Mouse (Mus musculus) c-Kit-negative CD71-positive TER-119-positive erythroid progenitor cells, embryonic 14.5 days (primary cell): ENCODE data around the gene Nags.

Experiments
- DNase-seq: peaks from one replicate; pipeline ENCODE4 v3.0.0-alpha.2; 2013; ENCODE audit warnings: low read depth, low spot score

Gene Nags

DNA sequence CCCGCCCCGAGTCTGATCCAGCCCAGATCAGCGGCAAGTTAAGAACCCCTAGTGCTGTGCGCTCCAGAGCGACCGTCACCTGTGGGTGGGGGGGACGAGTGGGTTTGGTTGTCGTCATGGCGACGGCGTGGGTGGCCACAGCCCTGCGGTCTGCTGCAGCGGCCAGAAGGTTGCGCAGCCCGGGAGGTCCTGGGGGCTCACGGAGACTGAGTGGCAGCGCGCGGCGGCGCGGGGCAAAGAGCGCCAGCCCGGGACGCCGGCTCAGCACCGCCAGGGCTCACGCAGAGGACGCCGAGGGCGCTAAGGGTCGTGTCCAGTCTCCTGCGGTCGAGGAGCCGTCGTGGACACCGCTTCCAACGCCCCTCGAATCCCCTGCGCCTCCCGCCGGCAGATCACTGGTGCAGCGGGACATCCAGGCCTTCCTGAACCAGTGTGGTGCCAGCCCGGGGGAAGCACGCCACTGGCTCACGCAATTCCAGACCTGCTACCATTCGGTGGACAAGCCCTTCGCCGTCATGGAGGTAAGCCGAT lies at the start of gene Nags:
Gene Nags (plus strand): TSS at position 43 of the 531 bp plus-strand sequence.
- no peak for DNase-seq

- DNase-seq, result no peak
Measured at GRCm38 (mm10) chr11:102095676-102096075, 49.6 kb upstream of the Nags start.

DNA sequence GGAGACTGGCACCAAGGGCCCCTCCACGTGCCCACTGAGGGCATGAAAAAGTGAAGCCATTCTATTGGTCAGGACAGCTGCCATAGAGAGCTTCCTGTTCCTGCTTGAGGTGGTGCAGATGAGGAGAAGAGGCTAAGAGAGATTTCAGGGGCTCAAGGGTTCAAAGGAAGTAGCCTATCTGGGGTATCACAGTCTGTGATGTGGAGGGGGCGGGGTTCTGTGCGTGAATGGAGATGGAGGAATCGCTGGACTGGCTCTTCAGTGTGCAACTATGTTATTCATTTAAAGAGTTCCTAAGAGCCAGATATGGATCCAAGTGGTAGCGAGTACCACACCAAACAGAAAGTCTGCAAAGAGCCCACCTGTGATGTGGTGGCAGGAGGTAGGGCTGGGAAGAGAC lies 48.9 kb upstream of the Nags start:
- DNase-seq, result no peak

DNA sequence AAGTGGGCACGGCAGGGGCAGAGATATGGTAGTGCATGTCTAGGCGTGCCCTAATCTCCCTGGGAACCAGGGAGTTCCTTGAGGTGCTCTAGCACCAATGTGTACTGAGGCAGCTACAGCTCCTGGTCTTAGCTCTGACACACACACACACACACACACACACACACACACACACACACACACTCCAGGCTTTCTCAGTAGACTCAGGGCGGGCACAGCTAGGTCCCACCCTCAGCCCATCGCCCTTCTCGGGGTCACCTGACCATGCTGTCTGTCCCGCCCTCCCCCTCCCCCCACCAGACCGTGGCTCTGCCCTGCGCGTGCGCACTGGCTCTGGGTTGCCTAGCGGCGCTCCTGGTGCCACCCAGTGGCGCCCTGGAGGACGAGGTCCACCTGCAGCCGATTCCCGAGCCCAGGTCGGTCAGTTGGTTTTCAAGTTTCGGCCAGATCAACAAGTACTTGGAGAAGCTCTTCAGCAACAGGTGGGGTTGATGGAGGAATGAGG lies 48.4 kb upstream of the Nags start:
- peak; percentile 76 for DNase-seq

DNA sequence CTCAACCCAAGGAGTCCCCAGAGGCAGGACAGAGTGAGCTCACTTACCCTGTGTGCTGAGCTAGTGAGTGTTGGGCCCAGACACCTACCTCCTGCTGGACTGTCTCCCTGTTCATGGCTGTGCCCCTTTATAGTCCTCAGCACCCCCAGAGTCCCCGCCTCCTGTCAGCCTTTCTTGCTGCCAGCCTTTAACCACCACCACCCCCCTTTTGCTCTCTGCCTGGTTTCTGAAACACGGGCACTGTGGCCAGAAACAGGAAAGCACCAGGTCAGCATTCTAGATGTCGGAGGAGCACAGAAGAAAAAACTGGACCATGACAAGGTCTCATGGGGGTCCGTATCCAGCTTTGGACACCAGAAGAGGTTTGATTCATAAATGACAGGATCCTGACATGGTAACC lies 44.1 kb upstream of the Nags start, which contains the start of gene Ppy:
Gene Ppy (minus strand): TSS at position 101 of the 400 bp plus-strand sequence.
- no peak for DNase-seq

DNA sequence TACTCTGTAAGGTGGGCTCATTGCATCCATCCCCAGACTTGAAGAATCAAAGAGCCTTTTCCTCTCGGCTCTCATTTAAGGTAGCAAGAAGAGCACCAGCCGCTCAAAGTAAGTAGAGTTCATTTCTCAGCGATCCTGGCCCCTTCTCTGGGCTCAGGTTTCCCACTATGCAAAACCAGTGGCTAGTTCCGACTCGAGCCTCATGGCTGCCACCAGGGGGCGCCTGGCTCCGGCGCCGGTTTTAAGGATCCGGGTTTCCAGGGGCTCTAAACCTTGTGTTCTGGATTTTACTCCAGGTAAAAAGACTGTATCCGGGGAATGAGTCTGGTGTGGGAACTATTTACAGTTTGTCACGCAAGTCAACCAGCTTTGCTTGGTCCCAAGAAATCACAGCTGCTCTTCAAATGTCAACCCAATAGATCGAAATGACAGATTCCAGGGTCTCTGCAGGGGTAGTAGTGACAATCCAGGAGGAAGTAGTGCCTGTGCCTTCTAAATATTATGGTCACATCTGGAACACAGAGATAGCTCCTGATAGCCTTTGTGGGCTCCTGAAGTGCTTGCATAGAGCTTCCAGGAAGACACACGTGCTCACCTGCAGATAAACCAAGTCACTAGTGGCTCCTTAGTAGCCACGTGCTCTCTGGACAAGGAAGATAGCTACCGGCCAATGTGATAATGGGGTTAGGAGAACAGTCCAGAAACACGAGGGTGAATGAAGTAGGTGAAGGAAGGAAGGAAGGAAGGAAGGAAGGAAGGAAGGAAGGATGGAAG lies 42.6 kb upstream of the Nags start:
- peak; percentile 50 for DNase-seq

- DNase-seq, result no peak
Measured at GRCm38 (mm10) chr11:102106911-102107310, 38.4 kb upstream of the Nags start.

GRCm38 (mm10) chr11:102107732-102108131 lies 37.6 kb upstream of the Nags start, which contains the start of gene Pyy:
Pyy (minus strand) TSS chr11:102107832.
- no peak for DNase-seq

GRCm38 (mm10) chr11:102111576-102111975 lies 33.7 kb upstream of the Nags start:
- no peak for DNase-seq

- no peak for DNase-seq
Measured at GRCm38 (mm10) chr11:102116241-102116640, 29.1 kb upstream of the Nags start.

- DNase-seq, result peak; percentile 46
Measured at GRCm38 (mm10) chr11:102117386-102117785, 27.9 kb upstream of the Nags start.

- no peak for DNase-seq
Measured at GRCm38 (mm10) chr11:102134516-102134915, 10.8 kb upstream of the Nags start.

GRCm38 (mm10) chr11:102137625-102138446 lies 7.5 kb upstream of the Nags start:
- DNase-seq, result no peak

- peak; percentile 40 for DNase-seq
Measured at GRCm38 (mm10) chr11:102138447-102138740, 6.9 kb upstream of the Nags start.

DNA sequence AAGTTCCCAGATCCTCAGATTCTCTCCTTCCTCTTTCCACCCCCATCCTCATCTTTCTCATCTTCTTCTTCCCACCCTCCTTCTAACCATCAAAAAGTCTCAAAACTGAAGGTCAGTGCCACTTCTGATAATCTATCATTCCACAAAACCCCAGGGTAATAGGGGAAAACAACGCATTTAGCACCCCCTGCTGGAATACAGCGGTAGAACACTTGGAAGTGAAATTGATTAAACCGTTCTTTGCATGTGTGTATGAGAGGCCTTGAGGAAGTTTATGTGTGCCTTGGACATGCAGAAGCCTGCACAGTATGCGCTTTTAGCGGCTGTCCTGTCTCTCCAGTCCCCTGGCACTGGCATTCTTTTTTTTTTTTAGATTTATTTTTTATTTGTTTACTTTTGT lies 4.8 kb upstream of the Nags start:
- DNase-seq, result peak; percentile 53

- DNase-seq, result no peak
Measured at GRCm38 (mm10) chr11:102142355-102142754, 3.0 kb upstream of the Nags start.

DNA sequence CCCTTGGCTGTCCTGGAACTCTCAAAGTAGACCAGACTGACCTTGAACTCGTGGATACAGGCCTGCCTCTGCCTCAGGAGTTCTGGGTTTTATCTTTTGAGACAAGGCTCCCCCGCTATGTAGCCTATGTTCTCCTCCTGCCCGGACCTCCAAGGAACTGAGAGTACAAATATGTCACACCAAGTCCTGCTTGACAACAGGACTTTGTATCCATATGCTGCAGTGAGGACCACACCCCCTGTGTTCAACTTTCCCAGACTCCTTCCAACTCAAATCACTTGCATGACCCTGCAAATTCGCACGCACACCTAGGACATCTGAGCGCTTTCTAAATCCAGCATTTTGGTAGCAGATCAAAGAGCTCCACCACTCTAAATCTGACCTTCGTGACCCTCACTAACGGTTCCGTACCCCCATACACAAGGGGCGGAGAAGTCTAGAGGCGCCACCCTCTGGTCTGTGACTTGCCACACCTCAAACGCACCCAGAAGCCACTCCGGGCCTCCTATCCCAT lies 299 bp upstream of the Nags start:
- no peak for DNase-seq

GRCm38 (mm10) chr11:102146005-102146404 lies 692 bp downstream of the Nags start:
- DNase-seq, result no peak

DNA sequence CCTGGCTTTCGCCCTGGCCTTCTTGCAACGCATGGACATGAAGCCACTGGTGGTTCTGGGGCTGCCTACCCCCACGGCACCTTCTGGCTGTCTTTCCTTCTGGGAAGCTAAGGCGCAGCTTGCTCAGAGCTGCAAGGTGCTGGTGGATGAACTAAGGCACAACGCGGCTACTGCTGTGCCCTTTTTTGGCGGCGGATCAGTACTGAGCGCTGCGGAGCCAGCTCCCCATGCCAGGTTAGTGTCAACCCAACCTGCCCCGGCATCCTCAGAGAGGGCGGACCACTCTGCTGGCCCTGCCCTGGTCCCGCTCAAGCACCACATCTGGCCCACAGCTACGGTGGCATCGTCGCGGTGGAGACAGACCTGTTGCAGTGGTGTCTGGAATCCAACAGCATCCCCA lies 1.2 kb downstream of the Nags start:
- DNase-seq, result no peak

- DNase-seq, result no peak
Measured at GRCm38 (mm10) chr11:102147213-102147989, 2.1 kb downstream of the Nags start.

DNA sequence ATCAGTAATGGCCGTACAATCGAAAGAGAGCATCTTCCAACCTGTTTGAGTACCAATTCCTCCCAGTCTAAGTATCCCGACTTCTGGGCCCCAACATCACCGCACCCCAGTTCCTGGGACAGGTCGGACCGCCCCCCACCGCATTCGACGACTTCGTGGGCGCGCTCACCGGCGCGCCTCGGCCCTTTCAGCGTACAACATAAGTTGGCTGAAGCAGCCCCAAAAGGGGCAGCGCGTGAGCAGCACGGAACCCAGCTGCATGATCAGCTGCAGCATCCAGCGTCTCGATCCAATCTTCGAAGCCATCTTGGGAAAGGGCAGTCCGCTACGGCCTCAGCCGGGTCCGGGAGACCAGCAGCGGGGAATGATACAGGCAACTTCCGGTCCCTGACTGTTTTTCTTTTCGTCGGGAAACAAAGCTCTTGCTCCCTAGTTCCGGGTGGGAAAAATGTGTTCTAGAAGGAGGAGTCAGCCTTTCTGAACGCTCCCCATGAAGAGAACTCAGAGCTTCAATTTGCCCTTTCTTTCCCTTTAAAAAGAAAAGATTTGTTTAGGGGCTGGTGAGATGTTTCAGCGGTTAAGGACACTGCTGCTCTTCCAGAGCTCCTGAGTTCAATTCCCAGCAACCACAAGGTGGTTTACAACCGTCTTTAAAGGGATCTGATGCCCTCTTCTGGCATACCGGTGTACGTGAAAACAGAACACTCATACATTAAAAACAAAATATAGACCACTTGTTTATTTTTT lies 10.9 kb downstream of the Nags start, which contains the start of gene Tmem101:
Gene Tmem101 (minus strand): TSS at position 366 of the 747 bp plus-strand sequence.
- DNase-seq, result peak; percentile 78
